Mouse (Mus musculus) embryonic facial prominence, embryonic 13.5 days (tissue): ENCODE measurements around the gene Mgat5. TPM values are rescaled to one million over a fixed set of nuclear protein-coding genes. Genes with fewer than 3 reads are reported as not detected.

Experiments
- ATAC-seq: fragments of 200-750 bp; cut with Nextera tagmentation; 2 replicates; pipeline ENCODE4 v1.8.0; 2017; ENCODE audit warnings: low read depth; ENCODE audit not compliant: insufficient number of reproducible peaks, insufficient read depth, low FRiP score, low TSS enrichment
- H3K27ac ChIP-seq: fragments of 300-500 bp; sonication (generic); 2 replicates; pipeline ENCODE4 v1.5.1; 2015; ENCODE audit warnings: moderate library complexity, mild to moderate bottlenecking, inconsistent platforms
- H3K27me3 ChIP-seq: fragments of 300-500 bp; sonication (generic); 2 replicates; pipeline ENCODE4 v1.6.1; 2015; ENCODE audit warnings: mild to moderate bottlenecking, inconsistent platforms
- H3K36me3 ChIP-seq: fragments of 300-500 bp; sonication (generic); 2 replicates; pipeline ENCODE4 v1.6.1; 2015; ENCODE audit warnings: mild to moderate bottlenecking, inconsistent platforms
- H3K4me1 ChIP-seq: fragments of 300-500 bp; sonication (generic); 2 replicates; pipeline ENCODE4 v1.6.1; 2015; ENCODE audit warnings: inconsistent platforms
- H3K4me2 ChIP-seq: fragments of 300-500 bp; sonication (generic); 2 replicates; pipeline ENCODE4 v1.6.1; 2015; ENCODE audit warnings: moderate library complexity, mild to moderate bottlenecking, inconsistent platforms
- H3K4me3 ChIP-seq: fragments of 300-500 bp; sonication (generic); 2 replicates; pipeline ENCODE4 v1.5.1; 2015; ENCODE audit warnings: mild to moderate bottlenecking, inconsistent platforms
- H3K9ac ChIP-seq: fragments of 300-500 bp; sonication (generic); 2 replicates; pipeline ENCODE4 v1.6.1; 2015; ENCODE audit warnings: mild to moderate bottlenecking, inconsistent platforms
- H3K9me3 ChIP-seq: fragments of 300-500 bp; sonication (generic); 2 replicates; pipeline ENCODE4 v1.6.1; 2016; ENCODE audit warnings: inconsistent platforms
- WGBS: fragments of 180-500 bp; shearing (Covaris S2); methylation state at CpG from one replicate; pipeline ENCODE4 v1.1.7; 2015; ENCODE audit warnings: mixed read lengths; 5-methylcytosine and 5-hydroxymethylcytosine counted together
- polyA plus RNA-seq: library from polyadenylated mRNA; unstranded; fragments of >200 nt; fragmentation: Nextera tagmentation; extraction: Ambion mirVana; gene quantifications from 2 replicates; pipeline ENCODE4 v1.2.1, GENCODE M21; 2015

Mgat5 gene
- polyA plus RNA-seq, 1 experiment from 2014 or later, result 7.0 TPM

DNA sequence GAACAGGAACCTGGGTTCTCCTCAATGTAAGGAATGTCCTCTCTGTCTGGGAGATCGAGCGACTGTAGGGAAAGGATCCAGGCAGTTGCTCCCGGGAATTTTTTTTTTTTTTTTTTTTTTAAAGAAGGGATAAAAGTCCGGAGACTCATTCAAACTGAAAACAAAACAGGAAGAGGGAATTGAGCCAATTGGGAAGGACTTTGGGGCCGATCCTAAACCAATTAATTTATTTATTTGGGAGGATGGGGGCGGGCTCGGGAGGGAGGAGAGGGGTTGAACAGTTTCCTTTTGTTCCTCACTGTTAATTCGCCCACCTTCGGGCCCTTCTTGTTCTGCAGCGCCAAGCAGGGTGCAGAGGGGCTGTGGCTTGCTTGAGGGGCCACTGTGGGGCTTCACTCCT is 278.1 kb downstream of the Mgat5 start:
- no peaks in the 10 kb centered on the region for H3K9me3 ChIP-seq

DNA sequence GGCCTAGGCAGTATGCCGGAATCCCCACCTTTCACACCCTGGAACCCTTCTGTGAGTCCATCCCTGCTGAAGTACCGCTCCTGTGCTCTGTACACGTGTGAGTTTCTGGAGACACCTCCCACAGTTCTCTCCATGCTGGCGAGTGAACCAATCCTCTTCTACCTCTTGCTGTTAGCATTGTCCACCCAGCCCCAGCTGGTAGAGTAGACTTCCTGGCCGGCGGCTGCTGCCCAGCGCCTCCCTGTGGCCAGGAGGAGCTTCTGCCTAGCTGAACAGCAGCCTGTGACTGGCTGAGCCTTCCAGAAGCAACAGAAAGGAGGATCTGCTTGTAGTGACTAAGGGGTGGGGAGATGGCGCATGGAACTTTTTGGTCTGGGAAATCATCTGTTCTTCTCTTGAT is 279.4 kb downstream of the Mgat5 start:
- Histone ChIP-seq H3K9me3 (no peaks in the 10 kb centered on the region), H3K9ac (no peak overlapping the region), H3K27me3 (no peaks in the 10 kb centered on the region), H3K36me3 (peaks cover 25% of the 10 kb centered on the region), H3K4me1 (no peaks in the 10 kb centered on the region), H3K4me2 (no peak overlapping the region), H3K4me3 (no peak overlapping the region), H3K27ac (no peak overlapping the region)
- 93% methylated on average over 8 of the region's 8 CpGs for WGBS
- no peak for ATAC-seq

More for the DNA sequence above, 278.1 kb downstream of the Mgat5 start:
- no peak overlapping the region for H3K9ac ChIP-seq
- H3K36me3 ChIP-seq, result peaks cover 31% of the 10 kb centered on the region
- no peak overlapping the region for H3K27ac ChIP-seq
- no peaks in the 10 kb centered on the region for H3K4me1 ChIP-seq
- H3K27me3 ChIP-seq, result no peaks in the 10 kb centered on the region
- no peak overlapping the region for H3K4me3 ChIP-seq
- H3K4me2 ChIP-seq, result no peak overlapping the region
- no peak for ATAC-seq
- 66% methylated on average over 10 of the region's 10 CpGs for WGBS

GRCm38 (mm10) chr1:127484826-127485225 is 280.0 kb downstream of the Mgat5 start:
- Histone ChIP-seq H3K9ac (no peak overlapping the region), H3K4me1 (no peaks in the 10 kb centered on the region), H3K27ac (no peak overlapping the region), H3K4me2 (no peak overlapping the region), H3K27me3 (no peaks in the 10 kb centered on the region), H3K9me3 (no peaks in the 10 kb centered on the region), H3K4me3 (no peak overlapping the region), H3K36me3 (peaks cover 25% of the 10 kb centered on the region)
- WGBS, result 42% methylated on average over 7 of the region's 7 CpGs
- no peak for ATAC-seq

DNA sequence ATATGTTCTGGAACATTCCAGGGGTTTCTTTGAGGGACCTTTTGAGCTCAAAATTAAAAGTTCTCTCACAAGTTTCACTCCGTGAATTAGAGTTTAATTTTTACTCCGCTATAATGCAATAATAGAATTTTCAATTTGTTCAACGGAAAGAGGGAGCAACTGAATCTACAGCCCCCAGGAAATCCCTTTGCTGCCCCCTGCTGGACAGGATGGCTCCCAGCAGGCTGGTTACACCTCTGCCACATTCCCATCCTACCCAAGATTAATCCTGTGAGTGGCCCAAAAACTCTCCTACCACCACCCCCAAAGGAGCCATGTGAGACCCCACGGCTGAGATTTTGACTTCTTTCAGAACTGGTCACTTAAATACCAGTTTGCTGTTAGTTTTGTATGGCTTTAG is 282.3 kb downstream of the Mgat5 start:
- Histone ChIP-seq H3K36me3 (peaks cover 19% of the 10 kb centered on the region), H3K9me3 (no peaks in the 10 kb centered on the region), H3K4me3 (no peak overlapping the region), H3K27ac (no peak overlapping the region), H3K9ac (no peak overlapping the region), H3K4me1 (no peaks in the 10 kb centered on the region), H3K4me2 (no peak overlapping the region), H3K27me3 (no peaks in the 10 kb centered on the region)
- no peak for ATAC-seq
- WGBS, result 78% methylated on average over 4 of the region's 4 CpGs

GRCm38 (mm10) chr1:127496737-127497543 is 292.1 kb downstream of the Mgat5 start:
- WGBS, result 35% methylated on average over 9 of the region's 9 CpGs
- no peaks in the 10 kb centered on the region for H3K4me1 ChIP-seq
- no peaks in the 10 kb centered on the region for H3K36me3 ChIP-seq
- no peak overlapping the region for H3K4me2 ChIP-seq
- H3K9me3 ChIP-seq, result no peaks in the 10 kb centered on the region
- no peak overlapping the region for H3K9ac ChIP-seq
- H3K27me3 ChIP-seq, result no peaks in the 10 kb centered on the region
- no peak overlapping the region for H3K27ac ChIP-seq
- H3K4me3 ChIP-seq, result no peak overlapping the region
- no peak for ATAC-seq

DNA sequence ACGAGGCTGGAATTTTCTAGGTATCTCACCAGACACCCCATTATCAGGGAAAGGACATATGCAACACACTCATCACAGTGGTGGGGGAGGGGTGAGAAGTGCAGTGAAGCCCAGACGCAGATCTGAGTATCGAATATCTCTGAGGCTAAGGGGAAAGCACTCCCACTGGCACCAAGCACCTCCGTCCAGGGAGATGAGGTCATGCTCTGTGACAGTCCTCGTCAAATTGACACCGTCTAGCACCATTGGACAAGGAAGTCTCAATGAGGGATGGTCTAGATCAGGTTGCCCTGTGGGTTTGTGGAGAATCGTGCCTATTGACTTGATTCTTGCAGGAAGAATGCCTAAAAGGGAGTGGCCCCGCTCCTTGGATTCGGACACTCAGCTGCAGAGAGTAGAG is 293.9 kb downstream of the Mgat5 start:
- Histone ChIP-seq H3K4me3 (no peak overlapping the region), H3K36me3 (no peaks in the 10 kb centered on the region), H3K4me1 (no peaks in the 10 kb centered on the region), H3K27me3 (no peaks in the 10 kb centered on the region), H3K9ac (no peak overlapping the region), H3K4me2 (no peak overlapping the region), H3K9me3 (no peaks in the 10 kb centered on the region), H3K27ac (no peak overlapping the region)
- no peak for ATAC-seq
- WGBS, result 50% methylated on average over 9 of the region's 9 CpGs

DNA sequence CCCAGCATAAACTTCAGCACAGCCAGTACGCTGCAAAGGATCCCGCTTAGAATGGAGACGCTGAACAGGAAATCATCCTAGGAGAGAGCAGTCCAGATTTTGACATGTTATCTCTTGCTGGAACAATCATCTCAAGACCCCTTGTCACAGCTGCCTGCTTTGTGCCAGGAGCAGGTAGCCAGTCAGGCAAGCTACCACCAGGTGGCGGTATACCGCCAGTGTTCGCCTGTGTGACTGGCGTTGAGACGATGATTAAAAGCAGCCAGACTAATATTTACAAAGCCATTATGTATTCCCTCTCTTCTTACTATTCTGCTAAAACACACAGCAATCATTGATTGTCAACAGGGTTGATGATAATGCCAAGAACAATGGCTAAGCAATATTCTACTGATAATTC is 295.4 kb downstream of the Mgat5 start:
- H3K36me3 ChIP-seq, result no peaks in the 10 kb centered on the region
- H3K9ac ChIP-seq, result no peak overlapping the region
- no peak overlapping the region for H3K4me3 ChIP-seq
- ATAC-seq, result no peak
- H3K27me3 ChIP-seq, result no peaks in the 10 kb centered on the region
- WGBS, result 6% methylated on average over 8 of the region's 8 CpGs
- H3K4me2 ChIP-seq, result no peak overlapping the region
- no peaks in the 10 kb centered on the region for H3K9me3 ChIP-seq
- H3K27ac ChIP-seq, result no peak overlapping the region
- H3K4me1 ChIP-seq, result no peaks in the 10 kb centered on the region

- Histone ChIP-seq H3K27me3 (no peaks in the 10 kb centered on the region), H3K27ac (no peak overlapping the region), H3K4me3 (no peak overlapping the region), H3K9ac (no peak overlapping the region), H3K36me3 (no peaks in the 10 kb centered on the region), H3K4me2 (no peak overlapping the region), H3K4me1 (no peaks in the 10 kb centered on the region), H3K9me3 (no peaks in the 10 kb centered on the region)
- ATAC-seq, result no peak
- WGBS, result 82% methylated on average over 17 of the region's 17 CpGs
Measured at GRCm38 (mm10) chr1:127500701-127501100, 295.9 kb downstream of the Mgat5 start.

GRCm38 (mm10) chr1:127507042-127507650 is 302.3 kb downstream of the Mgat5 start:
- Histone ChIP-seq H3K27me3 (no peaks in the 10 kb centered on the region), H3K9me3 (no peaks in the 10 kb centered on the region)

DNA sequence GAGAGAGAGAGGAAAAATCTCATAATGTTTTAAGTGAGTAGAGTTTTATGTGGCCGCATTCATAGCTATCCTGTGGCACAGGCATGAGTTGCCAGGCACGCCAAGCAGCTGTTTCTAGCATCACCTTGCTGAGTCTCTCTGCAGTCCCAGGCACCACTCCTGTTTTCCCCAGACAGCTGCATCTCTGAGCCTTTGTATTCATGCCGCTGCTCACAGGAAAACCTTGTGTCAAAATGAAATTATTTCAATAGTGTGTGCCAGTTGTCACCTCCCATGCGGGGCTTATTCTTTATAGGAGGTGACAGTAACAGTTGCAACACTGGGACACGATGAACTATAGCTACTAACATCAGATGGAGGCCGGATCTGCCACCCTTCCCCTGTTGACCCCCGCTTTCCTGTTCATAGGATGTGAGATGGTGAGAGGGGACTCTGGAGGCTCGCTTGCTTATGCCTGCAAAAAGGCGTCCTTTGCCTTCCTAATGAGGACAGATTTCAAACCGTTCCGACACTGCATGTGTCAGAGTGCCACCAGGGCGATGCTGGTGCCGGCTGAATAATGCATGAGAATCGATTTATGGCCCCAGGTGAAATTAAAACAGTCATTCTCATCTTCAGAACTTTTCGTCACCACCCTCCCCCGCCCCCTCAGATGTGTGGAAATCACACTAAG is 303.4 kb downstream of the Mgat5 start:
- H3K4me2 ChIP-seq, result no peak overlapping the region
- H3K27me3 ChIP-seq, result no peaks in the 10 kb centered on the region
- H3K9me3 ChIP-seq, result no peaks in the 10 kb centered on the region
- H3K9ac ChIP-seq, result no peak overlapping the region
- H3K36me3 ChIP-seq, result no peaks in the 10 kb centered on the region
- no peaks in the 10 kb centered on the region for H3K4me1 ChIP-seq
- no peak overlapping the region for H3K27ac ChIP-seq
- ATAC-seq, result no peak
- H3K4me3 ChIP-seq, result no peak overlapping the region
- 81% methylated on average over 16 of the region's 16 CpGs for WGBS

More at GRCm38 (mm10) chr1:127507042-127507650, 302.3 kb downstream of the Mgat5 start:
- no peak overlapping the region for H3K9ac ChIP-seq
- H3K36me3 ChIP-seq, result no peaks in the 10 kb centered on the region
- no peak overlapping the region for H3K4me2 ChIP-seq
- no peak overlapping the region for H3K27ac ChIP-seq
- H3K4me1 ChIP-seq, result no peaks in the 10 kb centered on the region
- no peak overlapping the region for H3K4me3 ChIP-seq
- ATAC-seq, result no peak
- WGBS, result 78% methylated on average over 10 of the region's 10 CpGs

DNA sequence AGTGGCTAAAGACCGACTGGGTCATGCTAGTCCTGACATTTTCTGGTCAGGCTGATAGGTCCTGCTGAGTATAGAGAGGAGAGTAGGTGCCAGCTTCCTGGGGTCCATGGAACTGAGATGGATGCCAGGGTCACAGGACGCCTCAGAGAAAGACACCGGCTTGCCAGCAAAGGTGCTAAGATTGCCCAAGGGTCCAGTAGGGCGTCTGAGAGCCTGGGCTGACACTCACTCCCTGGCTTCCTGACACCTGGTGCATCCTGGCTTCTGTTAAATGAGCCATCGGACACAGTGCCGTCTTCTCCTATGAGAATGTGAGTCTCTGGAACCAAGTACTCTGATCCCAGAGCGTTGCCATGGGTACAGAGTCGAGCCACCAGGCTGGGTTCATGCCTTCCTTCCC is 304.1 kb downstream of the Mgat5 start:
- WGBS, result 86% methylated on average over 8 of the region's 8 CpGs
- no peak overlapping the region for H3K27ac ChIP-seq
- ATAC-seq, result no peak

DNA sequence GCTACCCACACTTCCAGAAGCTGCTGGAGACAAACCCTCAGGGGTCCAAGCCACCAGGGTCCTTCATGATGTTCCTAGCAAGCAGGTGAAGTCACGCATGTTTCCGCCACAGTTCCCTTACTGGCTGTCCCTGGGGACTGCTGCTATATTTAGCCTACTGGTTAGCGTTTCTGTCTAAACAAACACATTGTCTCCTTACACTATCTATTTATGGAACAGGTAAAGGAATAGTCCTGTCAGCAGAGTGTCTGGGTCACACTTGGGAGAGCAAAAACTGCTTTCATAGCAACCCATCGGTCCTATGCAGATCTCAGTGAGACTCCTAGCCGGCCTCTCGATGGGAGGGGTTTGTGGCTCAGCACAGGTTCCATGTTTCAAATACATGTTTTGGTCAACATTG is 306.5 kb downstream of the Mgat5 start:
- WGBS, result 85% methylated on average over 6 of the region's 6 CpGs

More for the DNA sequence above, 304.1 kb downstream of the Mgat5 start:
- no peak overlapping the region for H3K4me3 ChIP-seq
- H3K4me2 ChIP-seq, result no peak overlapping the region
- H3K36me3 ChIP-seq, result no peaks in the 10 kb centered on the region
- no peak overlapping the region for H3K9ac ChIP-seq
- H3K27me3 ChIP-seq, result no peaks in the 10 kb centered on the region
- H3K4me1 ChIP-seq, result no peaks in the 10 kb centered on the region
- H3K9me3 ChIP-seq, result no peaks in the 10 kb centered on the region

More for the DNA sequence above, 306.5 kb downstream of the Mgat5 start:
- Histone ChIP-seq H3K27me3 (no peaks in the 10 kb centered on the region), H3K27ac (no peak overlapping the region), H3K4me1 (no peaks in the 10 kb centered on the region), H3K4me3 (no peak overlapping the region), H3K36me3 (no peaks in the 10 kb centered on the region), H3K4me2 (no peak overlapping the region), H3K9me3 (no peaks in the 10 kb centered on the region), H3K9ac (no peak overlapping the region)
- no peak for ATAC-seq
